Mouse (Mus musculus): Measurements from ENCODE around the gene Hrg. TPM values are rescaled to one million over a fixed set of nuclear protein-coding genes. Genes with fewer than 3 reads are reported as not detected.

Gene Hrg
- total RNA-seq (2012; rRNA removed) (not detected in 2 replicates), polyA plus RNA-seq (2012; ENCODE audit: insufficient read depth in 1 of 2, insufficient read length in 2 of 2, low read depth in 1 of 2, low replicate concordance in 2 of 2, missing spikeins in 1 of 2) (not detected)

DNA sequence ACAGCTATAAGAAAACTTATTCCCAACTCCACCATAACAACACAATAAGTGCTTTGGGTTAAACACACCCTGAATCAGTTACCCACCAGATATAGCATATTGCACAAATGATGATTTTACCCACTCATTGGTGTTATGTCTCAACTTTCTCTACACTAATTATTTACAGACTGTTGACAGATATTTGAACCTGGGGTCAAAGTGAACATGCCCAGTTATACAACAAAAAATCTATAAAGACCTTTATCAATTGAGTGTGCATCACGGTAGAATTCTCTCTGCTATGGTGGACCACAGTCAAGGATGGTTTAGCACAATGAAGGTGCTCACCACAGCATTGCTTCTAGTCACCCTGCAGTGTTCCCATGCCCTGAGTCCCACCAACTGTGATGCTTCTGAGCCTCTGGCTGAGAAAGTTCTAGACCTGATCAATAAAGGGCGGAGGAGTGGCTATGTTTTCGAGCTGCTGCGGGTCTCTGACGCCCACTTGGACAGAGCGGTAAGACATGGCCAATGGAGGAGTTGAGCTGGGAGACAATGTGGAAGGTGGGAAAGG lies at the start of gene Hrg:
Hrg (plus strand) TSS at position 233 of the 556 bp plus-strand sequence.
- TF ChIP-seq NELFE (IDR thresholded peaks at IDR 0.05; ENCODE audit: low read depth, low read length) (no peak), UBTF (IDR thresholded peaks at IDR 0.05; ENCODE audit: borderline replicate concordance, insufficient read depth, low read depth, low read length) (no peak), MEF2A (IDR thresholded peaks at IDR 0.05; ENCODE audit: extremely low read depth, insufficient replicate concordance, low read depth, low read length, poor library complexity, severe bottlenecking) (no peak), ZC3H11A (IDR thresholded peaks at IDR 0.05; ENCODE audit: low read depth, low read length) (no peak), ZMIZ1 (IDR thresholded peaks at IDR 0.05; ENCODE audit: low read depth, low read length) (no peak), MAFK (IDR thresholded peaks at IDR 0.05; ENCODE audit: borderline replicate concordance, low read depth, low read length) (no peak), POLR2AphosphoS2 (IDR thresholded peaks at IDR 0.05; ENCODE audit: low read length) (no peak), ELF1 (IDR thresholded peaks at IDR 0.05; ENCODE audit: low read depth, low read length) (no peak), USF1 (IDR thresholded peaks at IDR 0.05; ENCODE audit: low read depth, low read length) (no peak), RCOR1 (IDR thresholded peaks at IDR 0.05; ENCODE audit: low read depth, low read length) (no peak), GATA1 (IDR thresholded peaks at IDR 0.05; ENCODE audit: low read depth, low read length) (no peak), E2F4 (IDR thresholded peaks at IDR 0.05; ENCODE audit: borderline replicate concordance, low read depth, low read length) (no peak), HCFC1 (IDR thresholded peaks at IDR 0.05; ENCODE audit: low read depth, low read length) (no peak), CHD2 (IDR thresholded peaks at IDR 0.05; ENCODE audit: low read length) (no peak), SMC3 (IDR thresholded peaks at IDR 0.05; ENCODE audit: low read depth, low read length) (no peak)
- Histone ChIP-seq H3K79me2 (ENCODE audit: control insufficient read depth, insufficient read depth, low read length, poor library complexity) (no peaks in the 10 kb centered on the region), H3K4me1 (ENCODE audit: control insufficient read depth in 1 of 2, insufficient read depth in 2 of 2, low read length in 2 of 2) (no peaks in the 10 kb centered on the region), H3K9ac (ENCODE audit: control insufficient read depth, low read depth, low read length, poor library complexity, severe bottlenecking) (no peak within 1 kb of the TSS), H3K9me3 (replicated peaks; ENCODE audit: insufficient read depth, low read length) (no peaks in the 10 kb centered on the region), H3K27me3 (ENCODE audit: control insufficient read depth in 1 of 2, insufficient read depth in 2 of 2, low read length in 2 of 2) (no peaks in the 10 kb centered on the region), H3K36me3 (ENCODE audit: control insufficient read depth in 1 of 2, insufficient read depth in 2 of 2, low read length in 2 of 2) (no peaks in the 10 kb centered on the region), H3K4me3 (ENCODE audit: control insufficient read depth in 1 of 2, insufficient read depth in 1 of 2, low read depth in 2 of 2, low read length in 2 of 2) (no peak within 1 kb of the TSS), H3K27ac (ENCODE audit: control insufficient read depth, low read depth, low read length) (no peak within 1 kb of the TSS)
- no peak for DNase-seq (ENCODE audit: low read depth, low spot score)

GRCm38 (mm10) chr16:22901326-22901725 lies 49.5 kb upstream of the Hrg start:
- Histone ChIP-seq H3K27me3 (ENCODE audit: control insufficient read depth in 1 of 2, insufficient read depth in 2 of 2, low read length in 2 of 2) (peaks cover 2% of the 10 kb centered on the region in 2 experiments; a peak in 2 of 4 replicates), H3K79me2 (ENCODE audit: control insufficient read depth, insufficient read depth, low read length, poor library complexity) (no peaks in the 10 kb centered on the region), H3K27ac (ENCODE audit: control insufficient read depth, low read depth, low read length) (no peak overlapping the region), H3K9ac (ENCODE audit: control insufficient read depth, low read depth, low read length, poor library complexity, severe bottlenecking) (no peak overlapping the region), H3K4me1 (ENCODE audit: control insufficient read depth in 1 of 2, insufficient read depth in 2 of 2, low read length in 2 of 2) (no peaks in the 10 kb centered on the region), H3K36me3 (ENCODE audit: control insufficient read depth in 1 of 2, insufficient read depth in 2 of 2, low read length in 2 of 2) (no peaks in the 10 kb centered on the region), H3K4me3 (ENCODE audit: control insufficient read depth in 1 of 2, insufficient read depth in 1 of 2, low read depth in 2 of 2, low read length in 2 of 2) (no peak overlapping the region), H3K9me3 (replicated peaks; ENCODE audit: insufficient read depth, low read length) (no peaks in the 10 kb centered on the region)
- no peak for TF ChIP-seq MYC (IDR thresholded peaks at IDR 0.05; ENCODE audit: low read depth, low read length)
- no peak for TF ChIP-seq POLR2A (IDR thresholded peaks at IDR 0.05; ENCODE audit: control insufficient read depth in 1 of 2, insufficient read depth in 1 of 2, low read depth in 1 of 2, low read length in 2 of 2, poor library complexity in 1 of 2)
- TF ChIP-seq USF1 (IDR thresholded peaks at IDR 0.05; ENCODE audit: low read depth, low read length) = no peak
- no peak for DNase-seq (ENCODE audit: low read depth, low spot score)
